Mouse (Mus musculus): Measurements from ENCODE around the gene Cpeb1. TPM values are rescaled to one million over a fixed set of nuclear protein-coding genes. Genes with fewer than 3 reads are reported as not detected.

Cpeb1 gene
- polyA plus RNA-seq, 1 experiment from 2014 or later: 1.0 TPM

DNA sequence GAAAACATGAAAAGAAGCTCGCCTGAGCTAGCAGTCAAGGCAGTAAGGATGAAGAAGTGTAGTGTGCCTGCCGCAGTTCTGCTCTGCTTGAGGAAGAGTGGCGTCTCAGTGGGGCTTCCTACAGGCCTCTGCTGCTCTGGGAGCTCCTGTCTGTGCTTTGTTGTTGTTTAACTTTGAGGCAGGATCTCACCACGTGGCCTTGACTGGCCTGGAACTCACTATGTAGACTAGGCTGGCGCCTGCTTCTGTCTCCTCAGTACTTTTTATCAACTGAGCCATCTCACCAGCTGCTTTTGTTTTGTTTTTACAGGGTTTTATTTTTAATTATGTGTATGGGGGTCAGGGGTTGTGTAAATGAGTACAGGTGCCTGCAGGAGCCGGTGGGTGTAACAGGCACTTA lies 157.1 kb downstream of the Cpeb1 start:
- ATAC-seq (replicated peaks; ENCODE audit: insufficient number of reproducible peaks, low FRiP score, low TSS enrichment, low read depth): no peak
- H3K4me2 ChIP-seq (ENCODE audit: low read depth, low read length): no peak overlapping the region
- no peaks in the 10 kb centered on the region for H3K4me1 ChIP-seq (ENCODE audit: control insufficient read depth, insufficient read depth, low read length)
- no peak overlapping the region for H3K27ac ChIP-seq (replicated peaks; ENCODE audit: low read depth, low read length)
- no peak overlapping the region for H3K4me3 ChIP-seq (ENCODE audit: low read depth, low read length)
- no peak overlapping the region for H3K9ac ChIP-seq (replicated peaks; ENCODE audit: low read length)
- H3K36me3 ChIP-seq (replicated peaks; ENCODE audit: control insufficient read depth, insufficient read depth, low read depth, low read length): no peaks in the 10 kb centered on the region
- WGBS: 26% methylated on average over 6 of the region's 6 CpGs
- no peaks in the 10 kb centered on the region for H3K27me3 ChIP-seq (ENCODE audit: control insufficient read depth, insufficient read depth, low read length)
- H3K9me3 ChIP-seq (replicated peaks; ENCODE audit: control insufficient read depth, low read length): no peaks in the 10 kb centered on the region
- peak; percentile 15 for DNase-seq (ENCODE audit: low spot score)

Other genes starting within 250 kb of the Cpeb1 start
- gene Pde8a, start 241.9 kb downstream of the Cpeb1 start, polyA plus RNA-seq (2014; fragmentation: Nextera tagmentation; extraction: Ambion mirVana): 4.1 and 5.0 TPM in 2 replicates
- gene Rps17, start 110.2 kb downstream of the Cpeb1 start, polyA plus RNA-seq (2014; fragmentation: Nextera tagmentation; extraction: Ambion mirVana): 1,234 and 1,235 TPM in 2 replicates
- gene Ap3b2, start 38.5 kb upstream of the Cpeb1 start, polyA plus RNA-seq (2014; fragmentation: Nextera tagmentation; extraction: Ambion mirVana): 8.1 and 12.6 TPM in 2 replicates
- gene BC048679, start 42.8 kb upstream of the Cpeb1 start, polyA plus RNA-seq (2014; fragmentation: Nextera tagmentation; extraction: Ambion mirVana): 0.36 TPM in 1 of 2 replicates, not detected in the other
- gene Fsd2, start 111.5 kb upstream of the Cpeb1 start, polyA plus RNA-seq (2014; fragmentation: Nextera tagmentation; extraction: Ambion mirVana): 0.20 and 0.35 TPM in 2 replicates
- 5.2 and 5.6 TPM in 2 replicates for gene Whamm, start 115.8 kb upstream of the Cpeb1 start, polyA plus RNA-seq (2014; fragmentation: Nextera tagmentation; extraction: Ambion mirVana)

Data from embryonic facial prominence, embryonic 11.5 days (tissue).